Mouse (Mus musculus): ENCODE measurements around the gene Znhit6.

The Znhit6 gene

GRCm38 (mm10) chr3:145575743-145576481 lies at the start of gene Znhit6:
Znhit6 (plus strand) TSS chr3:145576205.
- peak; percentile 83 for DNase-seq (ENCODE audit: low spot score)

GRCm38 (mm10) chr3:145537870-145538269 lies 38.1 kb upstream of the Znhit6 start:
- no peak for DNase-seq (ENCODE audit: low spot score)

GRCm38 (mm10) chr3:145548441-145549415 lies 27.3 kb upstream of the Znhit6 start:
- DNase-seq (ENCODE audit: low spot score) = no peak

- DNase-seq (ENCODE audit: low spot score) = no peak
These were observed 25.8 kb upstream of the Znhit6 start for GRCm38 (mm10) chr3:145550216-145550615.

- no peak for DNase-seq (ENCODE audit: low spot score)
These were observed 21.6 kb upstream of the Znhit6 start for GRCm38 (mm10) chr3:145554388-145554787.

GRCm38 (mm10) chr3:145556206-145556605 lies 19.8 kb upstream of the Znhit6 start:
- DNase-seq (ENCODE audit: low spot score) = no peak

GRCm38 (mm10) chr3:145559675-145560074 lies 16.3 kb upstream of the Znhit6 start:
- DNase-seq (ENCODE audit: low spot score) = no peak

- no peak for DNase-seq (ENCODE audit: low spot score)
These were observed 15.9 kb upstream of the Znhit6 start for GRCm38 (mm10) chr3:145560117-145560516.

GRCm38 (mm10) chr3:145574468-145574867 lies 1.5 kb upstream of the Znhit6 start:
- no peak for DNase-seq (ENCODE audit: low spot score)

- no peak for DNase-seq (ENCODE audit: low spot score)
These were observed 665 bp upstream of the Znhit6 start for GRCm38 (mm10) chr3:145575340-145575739.

GRCm38 (mm10) chr3:145576482-145576822 lies 447 bp downstream of the Znhit6 start:
- DNase-seq (ENCODE audit: low spot score) = no peak

GRCm38 (mm10) chr3:145576876-145577275 lies 871 bp downstream of the Znhit6 start:
- DNase-seq (ENCODE audit: low spot score) = no peak

- DNase-seq (ENCODE audit: low spot score) = no peak
These were observed 7.0 kb downstream of the Znhit6 start for GRCm38 (mm10) chr3:145583043-145583442.

GRCm38 (mm10) chr3:145583522-145584200 lies 7.7 kb downstream of the Znhit6 start:
- no peak for DNase-seq (ENCODE audit: low spot score)

GRCm38 (mm10) chr3:145590562-145590961 lies 14.6 kb downstream of the Znhit6 start:
- DNase-seq (ENCODE audit: low spot score) = no peak

- no peak for DNase-seq (ENCODE audit: low spot score)
These were observed 16.0 kb downstream of the Znhit6 start for GRCm38 (mm10) chr3:145591841-145592542.

- no peak for DNase-seq (ENCODE audit: low spot score)
These were observed 19.3 kb downstream of the Znhit6 start for GRCm38 (mm10) chr3:145595354-145595753.

- DNase-seq (ENCODE audit: low spot score) = no peak
These were observed 23.1 kb downstream of the Znhit6 start for GRCm38 (mm10) chr3:145599059-145599458.

- no peak for DNase-seq (ENCODE audit: low spot score)
These were observed 24.8 kb downstream of the Znhit6 start for GRCm38 (mm10) chr3:145600801-145601200.

GRCm38 (mm10) chr3:145601345-145601744 lies 25.3 kb downstream of the Znhit6 start:
- no peak for DNase-seq (ENCODE audit: low spot score)

GRCm38 (mm10) chr3:145602410-145603206 lies 26.6 kb downstream of the Znhit6 start:
- no peak for DNase-seq (ENCODE audit: low spot score)
